Mouse (Mus musculus) small intestine, adult 2 months (tissue): ENCODE results near the gene Olfr148.

Experiments
- CTCF ChIP-seq: fragments of 200-500 bp; IDR thresholded peaks from 2 replicates; pipeline ENCODE4 v1.5.1; 2012; ENCODE audit warnings: low read depth, mild to moderate bottlenecking, control low read depth, inconsistent platforms, low read length, moderate library complexity, mixed read lengths; ENCODE audit not compliant: insufficient replicate concordance, insufficient read length; ENCODE audit errors: extremely low read depth
- POLR2A ChIP-seq: fragments of 200-500 bp; IDR thresholded peaks from 2 replicates; pipeline ENCODE4 v1.6.1; 2012; ENCODE audit warnings: low read depth, mild to moderate bottlenecking, control low read depth, inconsistent platforms, low read length, moderate library complexity

- TF ChIP-seq POLR2A, result no peak
- no peak for TF ChIP-seq CTCF
Observed at GRCm38 (mm10) chr9:39577050-39577449, 33.4 kb upstream of the Olfr148 start.
